Mouse (Mus musculus) regulatory T cell (primary cell): ENCODE data around the gene Nrg3.

Experiments used
- in situ Hi-C: fragments of 300-600 bp; cut with MboI, MseI; formaldehyde crosslinking; loops from one replicate; pipeline ENCODE4 v1.15.1; 2025; ENCODE audit warnings: high pct_unique_total_duplicates

The Nrg3 gene

DNA sequence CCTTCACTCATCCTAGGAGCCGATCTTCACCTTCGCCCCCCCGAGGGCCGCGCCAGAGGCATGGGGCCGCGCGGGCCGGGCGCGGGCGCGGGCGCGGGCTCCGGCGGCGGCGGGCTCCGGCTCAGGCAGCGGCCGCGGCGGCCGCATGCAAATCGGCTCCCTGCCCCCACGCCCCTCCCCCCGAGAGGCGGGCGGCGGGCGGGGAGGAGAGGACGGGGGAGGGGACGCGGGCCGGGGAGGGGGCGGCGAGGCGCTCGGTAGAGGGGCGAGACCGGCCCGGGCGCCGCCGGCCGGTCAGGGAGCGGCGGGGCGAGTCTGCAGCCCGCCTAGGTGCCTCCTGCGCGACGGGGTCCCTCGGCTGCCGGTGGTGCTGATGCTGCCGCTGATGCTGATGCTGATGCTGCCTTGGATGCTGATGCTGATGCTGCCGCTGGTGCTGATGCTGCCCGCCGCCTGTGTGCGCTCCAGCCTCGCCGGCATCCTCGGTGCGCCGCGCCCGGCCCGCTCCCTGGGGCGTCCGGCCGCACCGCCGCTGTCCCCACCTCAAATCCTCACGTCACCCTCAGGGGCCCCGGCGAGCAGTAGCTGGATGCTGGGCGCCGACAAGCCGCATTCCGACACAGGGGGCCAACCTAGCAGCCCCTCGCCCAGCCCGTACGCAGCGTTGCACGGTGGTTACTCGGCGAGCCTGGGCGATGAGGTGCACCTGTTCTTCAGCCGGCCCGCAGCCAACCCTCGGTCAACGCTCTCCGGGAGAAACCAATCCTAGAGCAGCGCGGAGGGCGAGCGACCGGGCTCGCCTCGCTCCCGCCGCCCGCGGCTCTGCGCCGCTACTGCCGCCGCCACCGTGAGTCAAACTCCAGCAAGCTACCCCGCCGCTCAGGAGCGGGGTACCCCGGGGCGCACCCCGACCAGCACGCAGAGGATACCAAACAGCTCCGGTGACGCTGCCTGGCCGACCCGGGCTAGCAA lies at the start of gene Nrg3:
Nrg3 (minus strand) TSS at position 299 of the 972 bp plus-strand sequence.
- in situ Hi-C loops, result no loop called here

DNA sequence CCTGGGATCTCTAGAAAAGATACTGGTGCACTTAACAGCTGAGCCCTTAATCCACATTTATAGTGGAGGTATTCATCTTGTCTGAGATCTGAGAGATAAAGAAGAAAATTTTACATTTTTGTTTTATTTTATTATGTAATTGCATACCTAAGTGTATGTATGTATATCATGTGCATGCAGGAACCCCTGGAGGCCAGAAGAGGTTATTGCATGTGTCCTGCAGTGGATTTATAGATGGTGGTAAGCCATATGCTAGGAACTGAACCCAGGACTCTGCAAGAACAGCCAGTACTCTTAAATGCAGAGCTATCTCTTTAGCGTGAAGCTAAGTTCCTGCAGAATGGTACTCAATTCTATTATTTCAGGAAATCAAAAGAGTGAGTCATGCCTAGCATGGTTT lies 36.1 kb upstream of the Nrg3 start:
- in situ Hi-C loops, result no loop called here

DNA sequence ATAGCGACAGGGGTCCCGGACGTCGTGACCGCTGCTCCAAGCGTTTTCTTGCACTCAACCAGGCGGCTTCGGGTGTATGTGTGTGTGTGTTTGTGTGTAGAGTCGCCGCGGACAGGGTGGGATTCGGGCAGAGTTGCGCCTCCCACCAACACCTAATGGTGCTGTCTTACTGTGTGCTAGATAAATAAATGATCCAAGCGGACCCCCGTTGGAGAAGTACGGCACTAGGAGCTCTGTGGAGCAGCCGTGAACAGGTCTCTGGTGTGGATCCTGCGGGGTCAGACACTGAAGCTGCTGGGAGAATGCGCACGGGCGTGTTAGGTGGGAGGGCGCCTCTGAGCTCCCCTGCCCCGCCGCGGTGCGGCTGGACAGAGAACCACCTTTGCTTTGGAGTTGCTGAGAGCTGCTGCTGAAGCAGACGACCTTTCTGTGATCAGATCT lies 903 bp upstream of the Nrg3 start:
- in situ Hi-C loops, result no loop called here

DNA sequence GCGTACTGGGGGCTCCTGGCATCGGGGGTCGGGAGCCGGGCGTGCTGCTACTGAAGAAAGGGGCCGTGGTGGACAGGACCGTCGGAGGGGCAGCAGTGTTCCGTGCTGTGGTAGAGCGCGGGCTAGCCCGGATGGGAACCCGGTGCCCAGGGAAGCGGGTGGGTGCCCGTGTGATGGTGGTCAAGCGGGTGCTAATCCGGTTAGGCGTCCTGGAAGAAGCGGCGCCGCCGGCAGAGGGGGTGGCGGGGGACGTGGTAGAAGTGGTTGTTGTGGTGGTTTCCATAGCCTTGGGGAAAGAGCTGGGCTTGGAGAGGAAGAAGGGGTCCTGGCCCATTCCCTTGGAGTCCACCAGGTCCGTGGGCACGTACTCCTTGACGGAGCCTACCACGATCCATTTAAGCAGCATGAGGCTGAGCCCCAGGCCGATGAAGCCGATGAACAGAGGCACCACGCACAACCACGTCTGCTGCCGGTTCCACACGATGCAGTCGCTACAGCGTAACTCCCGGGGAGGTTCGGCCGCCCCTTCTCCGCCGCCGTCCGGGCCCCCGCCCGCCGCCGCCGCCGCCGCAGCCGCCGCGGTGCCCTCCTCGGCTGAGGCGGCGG lies 639 bp downstream of the Nrg3 start:
- in situ Hi-C loops, result no loop called here

DNA sequence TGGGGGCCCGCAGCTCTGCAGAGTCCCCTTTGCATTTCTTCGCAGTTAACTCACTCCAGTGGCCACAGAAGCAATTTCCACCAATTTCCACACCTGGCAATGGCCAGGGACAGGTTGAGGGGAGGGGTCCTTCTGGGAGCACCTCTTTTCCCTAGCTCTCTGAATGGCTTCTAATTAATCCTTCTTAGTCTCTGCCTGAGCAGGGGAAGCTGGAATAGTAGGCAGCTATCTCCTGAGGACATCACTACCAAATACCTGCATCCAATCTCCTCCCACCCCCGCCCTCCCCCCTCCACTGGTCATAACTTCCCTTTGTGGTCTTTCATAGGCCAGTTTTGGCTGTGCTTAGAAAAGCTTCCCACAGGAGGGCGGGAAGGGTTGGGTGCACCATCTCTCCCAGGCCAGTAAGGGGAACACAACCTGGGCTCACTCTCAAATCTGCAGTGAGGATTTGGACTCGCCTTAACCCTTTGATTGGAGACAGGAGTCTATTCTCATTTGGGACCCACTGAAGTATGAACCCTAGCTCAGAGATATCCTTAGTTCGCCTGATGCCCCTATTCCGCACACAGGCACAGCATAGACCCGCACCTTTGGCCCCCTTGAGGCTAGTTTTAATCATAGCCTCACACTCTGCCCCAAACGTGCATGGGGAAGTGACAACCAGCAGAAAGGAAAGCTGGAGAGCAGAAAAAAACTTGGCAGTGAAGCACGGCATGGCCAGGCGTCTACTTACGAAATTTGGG lies 1.5 kb downstream of the Nrg3 start:
- in situ Hi-C loops, result no loop called here

DNA sequence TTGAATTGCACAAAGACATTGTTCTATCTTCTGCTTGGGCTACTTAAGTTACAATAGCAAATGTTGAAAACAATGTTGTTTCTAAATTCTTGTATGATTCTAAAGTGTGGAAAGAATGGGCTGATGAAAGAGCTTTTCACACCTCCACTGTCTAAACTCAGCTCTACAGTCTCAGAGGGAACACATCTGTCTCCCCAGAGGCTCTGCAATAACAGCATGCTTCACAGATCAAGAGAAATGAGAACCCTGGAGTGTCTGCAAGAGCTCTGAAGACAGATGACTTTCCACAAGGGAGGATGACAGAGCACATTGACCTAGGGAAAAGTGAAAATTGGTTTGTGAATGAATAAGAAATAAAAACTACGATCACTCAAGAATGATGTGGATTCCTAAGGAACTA lies 27.4 kb downstream of the Nrg3 start:
- in situ Hi-C loops, result no loop called here

DNA sequence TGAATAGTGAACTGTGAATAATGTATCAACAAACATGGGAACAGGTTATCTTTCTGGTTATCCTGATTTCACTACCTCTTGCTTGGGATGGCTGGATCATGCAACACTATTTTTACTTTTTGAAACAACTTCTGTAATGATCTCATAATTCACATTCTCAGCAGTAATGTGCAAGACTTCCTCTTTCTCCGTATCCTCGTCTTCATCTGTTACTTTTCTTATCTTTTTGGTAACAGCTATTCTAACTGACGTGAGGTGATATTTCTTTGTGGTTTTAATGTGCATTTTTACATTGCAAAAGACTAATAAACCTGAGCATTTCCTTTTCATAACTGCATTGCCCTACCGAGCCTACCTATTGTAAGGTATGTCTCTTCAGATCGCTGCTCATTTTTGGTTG lies 44.4 kb downstream of the Nrg3 start:
- in situ Hi-C loops, result no loop called here

DNA sequence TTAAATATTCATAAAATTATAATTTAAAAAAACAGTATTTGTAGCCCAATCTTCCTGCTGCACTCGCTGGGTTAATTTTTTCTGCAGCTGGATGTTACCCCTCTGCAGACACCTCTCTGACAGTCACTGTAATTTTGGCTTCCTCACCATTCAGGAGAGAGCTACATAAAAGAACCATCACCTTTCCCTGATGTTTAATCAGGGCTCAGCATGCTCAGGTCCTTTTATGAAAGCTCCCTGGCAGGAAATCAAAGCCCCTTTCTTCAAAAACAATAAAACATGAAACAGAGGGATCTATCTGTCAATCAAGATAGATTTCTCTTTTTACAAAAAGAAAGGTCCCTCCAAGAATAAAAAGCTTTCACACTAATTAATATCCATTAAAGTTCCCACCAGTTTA lies 51.0 kb downstream of the Nrg3 start:
- in situ Hi-C loops, result no loop called here

DNA sequence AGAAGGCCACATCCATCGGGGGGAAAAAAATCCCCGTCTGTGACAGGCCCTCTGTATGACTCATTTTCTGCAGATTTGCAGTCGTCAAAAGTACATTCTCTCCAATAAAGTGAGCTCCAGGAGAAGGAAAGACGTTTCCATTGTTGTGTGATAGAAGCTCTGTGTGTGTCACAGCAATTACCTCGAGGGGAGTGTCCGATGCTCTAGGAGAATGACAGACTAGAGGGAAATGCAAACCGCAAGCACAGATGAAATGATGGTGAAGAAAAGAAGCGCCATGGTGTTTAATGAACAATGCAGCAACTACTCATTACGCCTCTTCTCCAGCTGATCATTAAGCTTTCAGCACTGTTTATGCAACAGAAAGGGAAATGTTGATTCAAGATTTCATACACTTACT lies 59.6 kb downstream of the Nrg3 start:
- in situ Hi-C loops, result no loop called here

DNA sequence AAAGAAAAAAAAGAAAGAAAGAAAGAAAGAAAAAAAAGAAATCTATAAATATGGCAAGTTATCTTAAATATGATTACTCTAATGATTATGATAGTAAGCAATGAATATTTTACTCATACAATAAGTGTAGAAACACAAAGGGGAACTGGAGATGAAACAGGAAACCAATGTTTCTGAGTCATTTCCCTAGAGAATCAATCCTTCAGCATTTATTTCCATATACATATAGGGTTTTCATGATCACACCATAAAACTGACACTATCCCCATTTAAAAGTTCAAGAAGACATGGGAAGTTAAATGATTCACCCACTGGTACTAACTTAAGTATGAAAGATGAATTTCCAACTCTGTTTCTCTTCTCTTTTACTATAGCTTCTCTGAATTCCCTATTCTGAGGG lies 86.0 kb downstream of the Nrg3 start:
- in situ Hi-C loops, result no loop called here

DNA sequence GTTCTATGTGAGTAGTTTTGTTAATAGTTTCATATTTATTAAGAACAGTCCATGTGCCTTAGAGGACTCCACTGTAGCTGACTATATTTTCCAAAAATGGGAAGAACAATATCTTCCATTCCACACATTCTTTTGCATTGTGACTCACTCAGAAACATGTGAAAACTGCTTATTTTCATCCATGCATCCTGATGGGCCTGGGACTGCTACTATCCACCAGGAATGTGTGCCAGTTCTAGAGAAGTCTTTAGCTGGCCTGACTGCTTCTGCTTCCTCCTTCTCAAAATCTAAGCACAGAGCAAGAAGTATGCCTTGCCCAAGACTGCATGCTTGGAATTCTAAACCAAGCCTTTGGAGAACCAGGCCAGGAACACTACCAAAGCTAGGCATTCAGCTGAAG lies 91.6 kb downstream of the Nrg3 start:
- in situ Hi-C loops, result no loop called here

DNA sequence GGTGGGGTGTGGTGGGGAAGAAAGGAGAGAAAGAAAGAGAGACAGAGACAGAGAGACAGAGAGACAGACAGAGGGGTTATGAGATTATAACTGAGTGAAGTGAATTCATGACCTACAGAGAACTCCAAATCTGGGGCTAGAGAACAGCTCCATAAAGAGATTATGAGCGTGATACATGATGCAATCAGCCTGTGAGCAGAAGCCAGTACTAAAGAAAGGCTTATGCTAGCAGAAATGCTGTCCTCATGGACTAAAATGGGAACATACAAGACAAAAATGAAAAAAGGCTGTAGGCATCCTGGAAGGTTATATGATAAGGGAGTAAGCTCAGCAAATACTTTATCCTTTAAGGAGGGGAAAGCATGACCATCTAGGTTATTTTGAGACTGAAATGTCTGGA lies 99.7 kb downstream of the Nrg3 start:
- in situ Hi-C loops, result no loop called here

DNA sequence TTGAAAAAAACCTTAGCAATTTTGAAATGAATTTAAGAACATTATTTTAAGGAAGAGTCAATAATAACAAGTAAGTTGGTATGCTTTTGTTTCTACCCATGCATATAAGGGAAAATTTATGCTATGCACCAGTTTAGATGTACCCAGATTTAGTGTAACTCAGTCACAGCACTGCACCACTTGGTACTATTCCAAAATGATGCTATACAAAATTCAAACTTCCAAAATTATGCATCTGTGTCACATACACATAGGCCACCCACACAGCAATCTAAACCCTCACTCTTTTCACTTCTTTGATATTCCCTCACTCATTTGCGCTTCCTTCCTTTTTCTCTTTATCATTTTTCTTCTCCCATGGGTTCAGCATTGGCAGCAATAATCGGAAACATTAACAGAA lies 116.6 kb downstream of the Nrg3 start:
- in situ Hi-C loops, result no loop called here

DNA sequence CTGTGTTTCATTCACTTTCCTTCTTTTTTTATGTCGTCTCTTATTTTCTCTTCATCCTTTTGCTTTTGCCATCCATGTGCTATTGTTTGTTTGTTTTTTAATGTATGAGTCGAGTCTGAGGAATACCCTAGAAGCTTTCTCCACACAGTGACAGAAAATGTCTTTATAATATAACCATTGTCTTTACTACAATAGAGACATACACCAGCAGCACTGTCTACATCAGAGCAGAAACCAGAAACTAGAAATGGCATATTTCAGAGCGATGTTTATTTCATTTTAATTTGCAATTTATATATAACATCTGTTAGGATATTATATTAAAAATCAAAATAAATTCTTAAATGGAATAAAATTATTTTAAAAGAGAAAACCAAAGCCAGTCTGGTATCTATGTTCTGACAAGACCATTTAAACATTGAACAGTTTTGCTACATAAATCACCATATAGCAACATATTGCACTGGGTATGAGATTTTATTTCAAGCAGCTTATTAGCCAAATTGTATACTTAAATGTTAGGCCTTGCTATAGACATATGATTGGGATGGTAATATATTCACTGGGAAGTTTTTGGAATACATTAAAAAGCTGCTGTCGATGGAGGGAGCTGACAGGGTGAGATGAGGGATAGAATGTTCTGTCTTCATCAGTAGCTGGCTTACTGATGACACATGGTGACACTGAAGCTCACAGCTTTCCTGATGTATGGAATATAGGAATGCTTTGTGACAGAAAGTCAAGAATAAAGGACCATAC lies 120.7 kb downstream of the Nrg3 start:
- in situ Hi-C loops, result no loop called here

DNA sequence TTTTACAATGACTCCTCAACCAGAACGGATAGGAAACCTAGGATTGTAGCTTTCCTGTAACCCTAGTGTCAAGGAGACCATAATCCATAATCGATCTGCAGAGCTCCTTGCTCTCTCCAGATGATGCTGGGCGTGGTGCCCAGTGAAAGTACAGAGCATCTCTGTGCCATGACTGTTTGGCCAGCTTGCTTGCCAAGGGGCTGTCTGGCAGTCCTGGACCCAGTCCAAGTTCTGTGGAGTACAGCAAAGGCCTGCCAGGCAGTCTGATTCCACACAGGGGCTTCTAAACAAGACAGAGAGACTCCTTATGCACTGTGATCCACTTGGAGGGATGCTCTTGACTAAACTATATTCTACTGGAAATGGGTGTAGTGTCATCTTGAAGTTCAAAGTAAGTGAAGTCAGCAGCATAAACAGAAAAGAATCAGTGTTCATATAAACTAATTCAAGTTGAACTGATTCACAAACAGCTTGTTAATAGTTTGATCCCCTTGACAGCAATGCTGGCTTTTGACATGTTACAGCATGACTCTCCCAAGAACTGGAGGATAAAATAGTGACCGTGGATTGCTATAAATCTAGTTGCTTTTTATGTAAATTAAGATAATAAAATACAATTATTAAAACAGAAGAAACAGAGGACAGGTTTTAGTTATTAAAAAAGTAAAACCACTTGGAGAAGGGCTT lies 155.3 kb downstream of the Nrg3 start:
- in situ Hi-C loops, result no loop called here

DNA sequence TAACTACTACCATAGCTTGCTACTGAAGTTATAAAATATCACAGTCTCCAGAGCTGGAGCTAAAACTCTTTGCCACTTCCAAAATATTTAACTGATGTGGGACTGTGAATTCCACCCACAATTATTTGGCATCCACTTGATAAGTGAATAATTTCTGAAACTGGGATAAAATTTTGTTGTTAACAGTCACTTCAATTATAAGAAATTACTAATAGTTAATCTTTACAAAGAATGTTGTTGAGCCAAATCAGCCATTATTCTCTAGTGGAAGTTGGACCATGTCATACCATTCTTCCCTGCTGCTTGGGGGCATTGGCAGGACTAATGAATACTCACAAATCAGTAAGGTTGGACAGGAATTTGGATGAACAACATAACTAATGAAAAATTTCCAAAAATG lies 158.8 kb downstream of the Nrg3 start:
- in situ Hi-C loops, result no loop called here

DNA sequence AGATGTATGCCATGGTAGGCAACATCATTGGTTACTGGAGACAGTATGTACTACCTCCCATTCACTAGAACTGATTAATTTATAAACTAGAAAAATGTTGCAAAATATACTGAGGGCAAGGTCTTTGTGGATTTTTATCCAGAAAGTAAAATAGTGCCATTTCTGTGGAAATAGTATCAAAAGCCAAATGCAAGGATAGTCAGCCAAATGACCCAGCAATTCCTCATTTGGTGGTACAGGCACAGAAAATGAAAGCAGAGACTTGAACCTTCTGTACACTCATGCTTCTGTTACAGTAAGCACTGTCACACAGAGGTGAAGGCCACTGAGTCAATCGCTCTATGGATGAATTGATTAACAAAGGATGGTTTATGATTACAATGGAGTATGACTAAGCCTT lies 207.8 kb downstream of the Nrg3 start:
- in situ Hi-C loops, result no loop called here

DNA sequence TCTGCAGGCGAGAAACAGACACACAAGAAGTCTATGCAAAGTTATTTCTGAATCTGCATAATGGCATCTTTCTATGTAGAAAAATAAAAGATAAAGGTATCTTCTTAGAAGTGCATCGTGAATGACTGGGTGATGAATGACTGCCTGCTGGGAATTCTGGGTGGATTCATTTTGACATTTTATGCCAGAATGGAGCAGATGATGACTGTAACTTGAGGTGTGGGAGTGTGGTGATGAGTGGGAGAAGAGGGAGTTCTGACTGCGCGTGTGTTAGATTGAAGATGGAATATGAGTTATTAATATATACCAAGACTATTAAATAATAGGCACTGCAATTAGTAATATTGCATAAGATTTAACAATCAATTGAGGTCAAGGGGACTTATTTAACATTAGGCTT lies 208.5 kb downstream of the Nrg3 start:
- in situ Hi-C loops, result no loop called here

DNA sequence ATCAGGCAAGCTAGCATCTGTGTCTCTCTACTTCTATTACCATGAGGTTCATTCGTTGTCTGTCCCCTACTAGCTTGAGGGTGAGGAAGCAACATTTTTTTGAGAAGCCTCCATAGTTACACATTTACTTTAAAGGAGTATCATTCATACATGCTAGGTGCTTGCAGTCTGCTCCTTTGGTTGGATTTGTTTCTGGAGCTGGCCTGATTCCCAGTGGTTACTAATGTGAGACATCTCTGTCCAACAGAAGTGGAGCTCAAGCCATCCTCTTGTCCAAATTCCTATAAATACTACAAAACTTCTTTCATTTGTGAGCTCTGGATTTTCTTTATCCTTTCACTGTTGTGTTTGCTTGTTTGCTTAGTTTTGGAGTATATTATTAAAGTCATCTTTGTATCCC lies 211.9 kb downstream of the Nrg3 start:
- in situ Hi-C loops, result no loop called here

DNA sequence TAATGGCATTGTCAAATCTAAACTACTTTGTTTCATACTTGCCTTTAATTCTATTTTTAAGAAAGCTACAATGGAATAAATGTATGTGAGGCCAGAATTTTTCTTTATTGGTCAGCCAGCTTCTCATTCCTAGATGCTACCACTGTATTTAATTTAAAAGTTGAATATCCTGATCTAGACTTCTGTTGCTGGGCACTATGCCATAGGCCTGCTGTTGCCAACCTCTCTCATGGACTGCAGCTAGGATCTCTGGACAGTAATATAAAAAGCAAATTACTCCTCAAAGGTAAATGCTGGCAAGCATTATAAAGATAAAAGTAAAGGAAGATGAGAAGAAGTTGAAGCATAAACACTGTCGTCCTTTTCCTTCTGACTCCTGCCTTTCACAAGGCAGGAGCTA lies 217.5 kb downstream of the Nrg3 start:
- in situ Hi-C loops, result no loop called here

DNA sequence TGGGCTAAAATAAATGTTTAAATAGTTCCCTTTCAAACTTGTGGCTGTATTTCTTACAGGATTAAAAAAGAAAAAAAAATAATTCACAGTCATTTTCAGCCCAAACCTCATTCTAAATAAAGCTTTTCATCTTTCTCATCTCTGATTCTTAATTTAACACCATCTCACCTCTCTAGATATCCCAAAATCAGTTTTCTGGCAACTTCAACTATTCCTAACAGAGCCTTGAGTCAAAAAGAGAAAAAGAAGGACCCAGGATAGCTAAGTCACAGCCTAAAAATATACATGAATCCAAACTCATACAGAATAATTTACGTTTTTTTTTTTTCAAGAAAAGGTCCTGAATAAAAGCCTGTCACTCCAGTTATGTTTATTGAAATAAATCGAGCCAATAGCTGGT lies 232.6 kb downstream of the Nrg3 start:
- in situ Hi-C loops, result no loop called here
